Mouse (Mus musculus): ENCODE measurements around the gene Gpr15.

DNA sequence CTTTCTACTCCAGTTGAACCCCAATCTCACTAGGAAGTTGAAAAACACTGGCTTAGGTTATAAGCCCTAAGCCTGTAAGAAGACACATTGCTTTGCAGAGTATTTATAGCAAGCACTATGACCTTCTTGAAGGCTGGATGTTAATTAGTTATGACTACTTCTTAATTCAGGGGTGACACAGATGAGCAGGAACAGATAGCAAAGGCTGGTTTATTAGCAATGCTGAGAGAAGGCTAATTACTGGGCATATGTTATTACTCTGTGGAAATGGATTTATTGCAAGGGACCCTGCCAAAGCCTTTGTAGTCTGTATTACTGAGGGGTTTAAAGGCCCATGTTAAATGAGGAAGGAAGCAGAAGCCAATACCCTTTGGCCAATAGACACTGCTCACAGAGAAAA, 13.9 kb downstream of the Gpr15 start:
- TF ChIP-seq CTCF (IDR thresholded peaks at IDR 0.05; ENCODE audit: low read depth): no peak
- no peak for TF ChIP-seq EP300 (IDR thresholded peaks at IDR 0.05; ENCODE audit: low read depth)

Data from liver, postnatal 0 days (tissue).